Mouse (Mus musculus) mouse trophoblast stem cell (cell line): ENCODE results near the gene Smim15.

Experiments
- in situ Hi-C, 2 experiments: fragments of 300-500 bp; cut with MseI, MboI; formaldehyde crosslinking; loops; 2 replicates in 1 of 2; 3 replicates in 1 of 2; pipeline ENCODE4 v1.15.1; 2025

Smim15 gene

DNA sequence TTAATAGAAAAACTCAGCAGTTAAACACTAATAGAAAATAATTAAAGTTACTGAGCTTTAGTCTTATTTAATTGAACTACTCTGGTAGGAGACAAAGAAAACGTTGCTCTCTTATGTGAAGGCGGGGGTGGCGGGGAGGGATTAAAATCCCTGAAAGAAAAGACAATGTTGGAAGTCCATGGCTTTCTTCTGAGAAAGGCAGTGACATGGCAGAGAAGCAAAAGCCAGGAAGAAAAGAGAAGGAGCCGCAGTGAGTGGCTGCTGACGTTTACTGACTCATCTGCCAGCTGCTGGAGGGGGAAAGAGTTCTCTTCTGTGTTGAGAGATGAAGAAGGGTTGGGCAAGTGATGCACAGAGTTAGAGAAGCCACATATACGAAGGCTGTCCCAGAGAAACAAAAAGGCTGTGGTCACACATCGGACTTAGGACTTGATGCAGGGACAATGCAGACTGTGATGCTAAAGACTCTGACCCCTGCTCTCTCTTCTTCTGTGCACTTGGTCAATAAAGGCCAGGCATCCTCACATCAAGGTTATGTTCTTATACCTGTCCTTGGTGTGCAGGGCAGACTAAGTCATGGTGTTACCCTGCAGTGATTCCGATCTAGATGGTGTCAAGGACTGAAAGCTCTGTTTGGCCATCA, 16.8 kb downstream of the Smim15 start:
- in situ Hi-C loops = no loop called here

DNA sequence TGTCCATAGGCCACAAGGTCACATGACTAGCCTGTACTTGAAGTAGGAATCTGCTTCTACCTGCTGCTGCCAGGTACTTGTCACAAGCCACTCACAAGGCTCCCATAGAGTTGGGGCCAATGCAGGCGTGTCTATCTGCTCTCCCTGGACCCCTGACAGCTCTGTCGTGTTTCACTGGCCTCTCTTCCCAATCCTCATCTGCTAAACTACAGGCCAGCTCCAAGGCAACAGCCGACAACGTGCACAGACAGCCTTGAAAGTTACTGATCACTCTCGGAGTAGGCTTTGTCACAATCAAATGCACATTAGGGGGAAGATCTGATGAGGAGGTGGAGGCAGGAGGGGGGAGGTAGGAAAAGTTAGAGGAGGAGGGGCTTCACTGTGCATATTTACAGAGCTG, 18.7 kb downstream of the Smim15 start:
- in situ Hi-C loops = no loop called here

DNA sequence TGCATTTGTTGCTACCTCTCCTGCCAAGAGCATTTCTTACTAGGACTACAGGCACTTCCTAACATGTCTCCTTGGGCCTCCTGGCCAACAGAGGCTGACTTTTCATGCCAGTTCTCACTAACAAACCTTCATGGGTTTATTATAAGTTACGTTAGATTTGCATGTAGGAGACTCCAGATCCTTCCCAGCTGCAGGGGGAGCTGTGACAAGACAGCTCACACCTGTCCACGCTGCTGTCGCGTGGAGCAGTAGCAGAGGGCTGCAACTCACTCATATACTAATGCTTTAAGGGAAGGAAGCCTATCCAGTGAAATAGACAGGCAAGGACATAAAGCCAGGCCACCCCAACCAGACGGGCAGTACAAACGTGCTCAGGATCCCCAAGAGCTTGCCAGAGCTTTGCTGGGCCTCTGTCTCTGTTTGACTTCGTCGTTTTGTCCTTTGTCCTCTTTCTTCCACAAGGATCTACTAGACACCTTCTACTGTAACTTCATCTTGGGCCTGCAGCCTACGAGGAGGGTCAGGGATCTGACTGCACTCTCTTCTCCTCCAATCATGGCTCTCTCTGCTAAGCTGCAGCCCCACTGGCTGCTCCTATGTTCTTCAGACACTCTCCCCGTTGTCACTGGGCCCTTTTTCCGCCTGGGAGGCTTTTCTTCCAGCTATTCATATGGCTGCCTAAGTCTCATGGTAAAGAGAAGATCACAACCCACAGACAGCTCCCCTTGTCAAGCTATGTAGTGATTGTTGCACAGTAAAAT, 19.3 kb downstream of the Smim15 start:
- in situ Hi-C loops = no loop called here

GRCm38 (mm10) chr13:108064331-108064730, 20.1 kb downstream of the Smim15 start:
- in situ Hi-C loops = no loop called here

DNA sequence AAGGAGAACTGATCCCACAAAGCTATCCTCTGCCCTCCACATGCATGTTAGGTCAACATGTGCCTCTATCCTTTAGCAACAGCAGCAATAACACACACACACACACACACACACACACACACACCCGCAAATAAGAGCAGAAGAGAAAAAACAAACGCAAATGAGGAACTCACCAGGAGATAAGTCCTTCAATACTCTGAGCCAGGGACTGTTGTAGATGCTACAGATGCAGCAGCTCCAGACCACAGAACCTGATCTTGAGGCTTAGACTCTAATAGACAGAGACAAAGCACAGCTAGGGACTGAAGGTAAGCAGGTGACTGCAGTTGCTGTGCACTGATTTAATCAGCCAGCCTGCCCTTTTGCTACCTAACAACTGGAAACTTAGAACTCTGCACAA, 21.8 kb downstream of the Smim15 start:
- in situ Hi-C loops = no loop called here

DNA sequence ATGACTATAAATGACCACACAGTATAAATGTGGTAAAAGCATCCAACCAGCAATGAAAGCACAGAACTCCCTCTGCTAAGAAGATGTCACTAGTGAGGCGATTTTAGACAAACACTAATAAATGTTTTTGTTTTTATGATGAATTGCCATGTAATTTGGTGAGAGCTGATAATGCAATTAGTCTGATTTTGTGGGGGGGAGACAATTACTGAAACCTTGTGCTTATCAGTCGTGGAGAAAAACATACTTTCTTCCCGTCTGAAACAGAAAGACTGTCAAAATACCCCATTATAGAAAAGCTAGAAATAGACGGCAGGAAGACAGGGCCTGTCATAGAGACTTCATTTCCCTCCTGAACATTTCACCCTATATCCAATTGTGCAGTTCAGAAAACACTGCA, 24.9 kb downstream of the Smim15 start:
- in situ Hi-C loops = no loop called here

GRCm38 (mm10) chr13:108070171-108070570, 25.9 kb downstream of the Smim15 start:
- in situ Hi-C loops = no loop called here

DNA sequence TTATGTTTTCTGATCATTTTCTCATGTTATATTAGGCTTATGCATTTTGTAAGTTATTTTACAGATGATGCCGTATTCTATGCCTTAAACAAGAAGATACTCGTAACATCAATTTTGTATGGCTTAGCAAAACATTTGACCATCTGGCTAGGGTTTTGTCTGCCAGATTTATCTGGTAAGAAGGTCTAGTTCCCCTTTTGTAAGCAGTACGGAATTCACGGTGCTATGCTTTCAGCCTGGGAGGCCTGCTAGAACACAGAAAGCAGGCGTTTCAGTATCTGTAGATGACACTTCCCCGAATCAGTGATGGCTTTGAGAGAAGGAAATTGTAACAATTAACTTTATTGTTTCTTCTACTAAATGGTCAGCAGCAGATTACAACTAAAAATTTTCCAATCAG, 33.2 kb downstream of the Smim15 start:
- in situ Hi-C loops = no loop called here

DNA sequence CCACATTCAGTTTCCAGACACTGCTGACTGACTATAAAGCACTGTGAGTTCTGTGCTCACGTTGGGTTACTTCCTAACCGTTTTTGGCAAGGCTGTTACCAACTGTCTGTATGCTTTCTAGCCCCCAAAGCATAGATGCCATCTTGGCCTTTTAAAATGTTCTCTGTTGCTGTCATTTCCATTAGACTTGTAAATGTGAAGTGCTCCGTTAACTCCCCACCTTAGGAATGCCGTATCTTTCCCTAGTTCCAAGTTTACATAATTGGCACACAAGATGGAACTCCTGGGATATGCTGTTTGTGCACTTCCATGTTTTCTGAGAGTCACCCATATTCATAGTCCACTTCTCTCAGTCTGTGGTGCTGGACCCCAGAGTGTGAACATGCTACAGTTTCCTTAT, 33.7 kb downstream of the Smim15 start:
- in situ Hi-C loops = no loop called here

GRCm38 (mm10) chr13:108084086-108084485, 39.8 kb downstream of the Smim15 start:
- in situ Hi-C loops = no loop called here

- in situ Hi-C loops = no loop called here
Measured at GRCm38 (mm10) chr13:108086036-108086435, 41.8 kb downstream of the Smim15 start.

DNA sequence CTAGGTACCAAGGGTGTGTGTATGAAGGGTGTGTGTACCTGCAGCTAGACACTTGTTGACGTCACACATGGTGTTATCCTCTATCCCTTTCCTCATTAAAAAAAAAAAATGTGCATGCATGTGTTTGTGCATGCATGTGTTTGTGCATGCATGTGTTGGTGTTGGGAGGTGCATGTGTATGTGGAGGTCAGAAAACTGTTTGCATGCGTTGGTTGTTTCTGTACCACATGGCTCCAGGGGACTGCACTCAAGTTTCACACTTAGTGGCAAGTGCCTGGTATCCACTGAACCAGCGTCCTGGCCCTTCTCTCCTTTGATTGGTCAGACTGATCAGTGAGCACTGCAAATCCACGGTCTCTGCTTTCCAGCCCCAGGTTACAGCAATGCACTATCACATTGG, 42.5 kb downstream of the Smim15 start:
- in situ Hi-C loops = no loop called here

DNA sequence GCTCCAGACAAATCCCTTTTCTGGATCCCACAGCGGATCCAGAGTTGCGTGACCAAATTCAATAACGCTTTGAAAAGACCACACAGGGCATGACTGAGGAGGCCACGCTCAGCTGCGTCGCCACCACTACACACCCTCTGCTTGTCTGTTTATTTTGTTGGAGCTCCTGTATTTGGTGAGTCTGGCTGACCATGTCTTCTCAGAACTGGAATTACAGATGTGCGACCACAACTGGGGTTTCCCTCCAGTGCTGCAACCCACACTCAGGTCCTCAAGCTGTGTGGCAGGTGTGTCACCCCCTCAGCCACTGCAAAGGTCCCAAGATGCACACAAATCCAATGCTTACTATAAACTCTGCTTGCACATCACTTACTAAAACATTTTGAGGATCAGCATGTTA, 48.0 kb downstream of the Smim15 start:
- in situ Hi-C loops = no loop called here

DNA sequence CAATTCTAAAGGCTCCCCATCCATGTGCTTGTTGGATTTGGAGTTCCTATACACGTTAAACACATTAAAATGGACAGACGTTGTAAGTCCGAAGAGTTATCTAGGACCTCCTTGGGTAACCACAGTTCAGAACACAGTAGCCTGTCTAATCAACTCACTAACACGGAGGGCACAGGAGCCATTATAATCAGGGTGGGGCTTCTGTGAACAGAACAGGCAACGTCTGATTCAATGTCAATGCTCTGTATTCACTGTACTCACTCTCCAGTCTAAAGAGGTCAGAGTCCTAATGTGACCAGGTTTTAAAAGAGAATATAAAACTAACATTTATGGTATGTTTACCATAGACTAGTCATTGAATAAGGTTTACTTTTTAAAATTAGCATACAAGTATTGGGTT, 50.4 kb downstream of the Smim15 start:
- in situ Hi-C loops = no loop called here

DNA sequence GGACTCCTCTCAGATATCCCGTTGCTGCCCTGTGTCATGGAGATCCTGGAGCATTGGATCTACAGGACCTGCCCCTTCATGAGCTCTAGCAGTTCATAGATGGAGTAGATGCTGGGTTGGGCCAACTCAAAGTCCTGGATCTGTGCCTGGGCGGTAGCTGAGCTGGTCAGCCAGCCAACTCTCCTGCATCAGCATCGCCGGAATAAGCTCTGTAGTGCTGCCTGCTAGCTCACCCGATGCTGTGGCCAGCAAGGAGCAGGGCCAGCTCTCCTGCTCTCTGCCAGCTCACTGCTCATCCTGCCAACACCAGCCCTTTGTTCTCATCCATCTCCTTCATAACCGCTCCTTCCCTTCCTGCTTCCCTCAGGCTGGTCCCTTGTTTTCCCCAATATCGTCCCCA, 51.4 kb downstream of the Smim15 start:
- in situ Hi-C loops = no loop called here

DNA sequence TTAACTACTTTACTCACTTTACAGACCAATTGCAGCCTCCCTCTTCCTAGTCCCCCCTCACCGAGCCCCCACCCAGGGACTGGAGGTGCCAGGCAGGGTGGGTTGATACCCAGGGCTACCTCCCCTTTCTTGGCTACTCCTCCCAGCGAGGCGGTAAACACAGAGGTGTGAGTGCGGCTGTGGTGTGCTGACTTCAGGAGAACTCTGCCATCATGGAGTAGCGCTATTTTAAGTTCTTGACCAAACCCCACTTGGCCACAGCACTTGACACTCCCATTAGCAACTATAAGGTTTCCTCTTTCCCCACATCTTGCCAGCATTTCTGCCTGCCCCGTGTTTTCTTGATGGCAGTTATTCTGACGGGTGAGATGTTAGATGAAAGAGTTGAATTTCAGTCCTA, 52.2 kb downstream of the Smim15 start:
- in situ Hi-C loops = no loop called here
